Mouse (Mus musculus): ENCODE measurements around the gene Eif2b5.
"Not testable (repeated sequence)": the region's sequence is repeated elsewhere in the genome, so short reads cannot be mapped to it uniquely, and the experiment has no call there.

The Eif2b5 gene

GRCm38 (mm10) chr16:20488751-20489150, 9.9 kb upstream of the Eif2b5 start:
- not testable (repeated sequence) for DNase-seq (ENCODE audit: inconsistent age in 2 of 2, low spot score in 1 of 2)

DNA sequence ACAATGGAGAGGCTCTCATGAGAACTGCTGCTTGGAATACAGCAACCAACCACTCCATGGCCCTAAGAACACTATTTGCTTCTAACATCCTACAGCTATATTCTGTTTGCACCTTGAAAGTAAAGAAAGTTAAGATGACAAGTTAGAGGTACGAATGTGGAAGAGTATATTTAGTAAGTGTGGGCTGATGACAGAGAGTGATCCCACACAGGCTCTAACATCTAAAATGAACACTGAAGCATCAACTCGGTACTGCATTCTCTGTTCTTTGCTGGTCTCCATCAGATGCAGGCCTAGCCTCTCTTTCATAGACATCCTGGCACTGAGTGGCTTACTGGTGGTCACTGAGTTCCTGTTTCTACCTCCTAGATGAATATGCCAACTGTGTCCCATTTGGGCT, 9.4 kb upstream of the Eif2b5 start:
- no peak for DNase-seq (ENCODE audit: inconsistent age in 2 of 2, low spot score in 1 of 2)

DNA sequence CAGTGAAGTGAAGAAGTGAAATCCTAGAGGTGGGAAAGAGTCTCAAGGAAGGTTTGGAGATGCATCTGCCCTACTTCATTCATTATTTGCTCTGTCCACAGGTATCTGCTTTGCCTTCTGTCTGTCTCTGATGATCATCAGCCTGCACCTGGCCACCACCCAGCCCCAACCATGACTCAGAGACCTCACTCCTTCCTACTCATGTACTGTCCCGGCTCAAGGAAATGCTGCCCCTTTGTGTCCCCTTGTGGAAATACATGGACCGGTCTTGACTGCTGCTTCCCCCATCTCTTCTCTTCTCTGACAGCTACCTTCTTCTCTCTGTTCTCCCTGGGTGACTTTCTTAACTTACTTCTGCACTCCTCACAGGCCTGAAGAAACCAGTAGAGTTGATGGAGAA, 8.0 kb upstream of the Eif2b5 start:
- DNase-seq (ENCODE audit: inconsistent age in 2 of 2, low spot score in 1 of 2), result peak; percentile 31 to 51

DNA sequence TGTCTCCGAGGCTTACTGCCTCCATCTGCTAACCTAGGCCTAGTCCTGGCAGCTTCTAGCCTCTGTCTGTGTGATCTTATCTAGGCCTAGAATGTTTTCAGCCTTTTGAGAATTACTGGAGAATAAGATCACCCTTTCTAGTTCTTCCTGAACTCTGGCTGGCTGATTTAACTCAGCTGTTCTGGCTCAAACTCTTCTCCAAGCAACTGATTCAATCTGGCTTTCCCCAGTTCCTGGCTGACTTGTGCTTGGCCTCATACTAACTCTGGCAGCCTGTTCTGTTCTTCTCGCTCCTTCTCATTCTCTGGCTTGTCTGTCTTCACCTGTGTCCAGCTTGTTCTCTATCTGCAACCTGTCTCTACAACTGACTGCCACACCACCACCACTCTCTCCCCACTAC, 7.3 kb upstream of the Eif2b5 start:
- no peak for DNase-seq (ENCODE audit: inconsistent age in 2 of 2, low spot score in 1 of 2)

- no peak for DNase-seq (ENCODE audit: inconsistent age in 2 of 2, low spot score in 1 of 2)
Observed at GRCm38 (mm10) chr16:20493452-20493851, 5.2 kb upstream of the Eif2b5 start.

DNA sequence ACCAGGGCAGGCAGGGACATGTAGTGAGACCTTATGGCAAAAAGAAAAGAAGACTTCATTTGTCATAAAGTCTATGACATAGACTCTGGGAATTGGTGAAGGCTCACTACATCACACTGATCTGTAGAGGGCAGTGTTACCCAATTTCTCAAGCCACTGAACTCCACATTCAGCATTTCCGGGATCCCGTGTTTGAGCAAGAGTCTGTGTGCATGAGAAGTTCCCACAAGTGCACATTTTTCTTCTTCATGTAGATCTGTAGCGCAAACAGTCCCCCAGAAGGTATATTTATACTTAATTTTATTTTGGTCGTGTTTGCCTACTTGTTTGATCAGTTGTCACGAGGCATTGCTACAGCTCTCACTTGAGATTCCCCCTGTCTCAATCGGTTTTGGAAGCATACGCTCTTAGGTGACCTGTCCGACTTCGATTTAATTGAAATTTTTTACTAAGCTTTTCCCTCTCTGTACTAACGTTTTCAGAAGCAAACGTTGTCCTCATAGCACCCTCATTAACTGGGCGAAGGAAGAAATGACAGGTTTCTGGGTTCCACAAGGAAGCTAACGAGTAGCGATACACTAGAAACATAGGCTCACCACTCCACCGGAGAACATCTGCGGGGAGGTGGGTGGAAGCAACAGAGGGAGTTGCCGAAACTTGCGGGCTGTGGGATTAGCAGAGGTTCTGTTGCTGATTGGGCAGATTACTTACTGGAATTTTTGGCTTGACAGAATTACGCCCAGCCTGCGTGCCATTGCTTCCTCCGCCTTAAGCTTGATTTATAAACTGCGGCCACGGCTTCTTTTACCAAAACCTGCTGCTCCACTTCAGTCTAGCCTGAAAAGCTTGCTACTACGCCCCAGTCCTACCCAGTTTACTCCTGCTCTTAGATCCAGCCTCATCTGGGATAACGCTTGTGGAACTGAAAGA, 1.7 kb upstream of the Eif2b5 start:
- DNase-seq (ENCODE audit: inconsistent age in 2 of 2, low spot score in 1 of 2), result peak; percentile 60 to 90

GRCm38 (mm10) chr16:20497980-20498676, 489 bp upstream of the Eif2b5 start:
- DNase-seq (ENCODE audit: inconsistent age in 2 of 2, low spot score in 1 of 2), result peak in 1 of 2 experiments; percentile 29

GRCm38 (mm10) chr16:20506000-20506399, 7.4 kb downstream of the Eif2b5 start:
- no peak for DNase-seq (ENCODE audit: inconsistent age in 2 of 2, low spot score in 1 of 2)

DNA sequence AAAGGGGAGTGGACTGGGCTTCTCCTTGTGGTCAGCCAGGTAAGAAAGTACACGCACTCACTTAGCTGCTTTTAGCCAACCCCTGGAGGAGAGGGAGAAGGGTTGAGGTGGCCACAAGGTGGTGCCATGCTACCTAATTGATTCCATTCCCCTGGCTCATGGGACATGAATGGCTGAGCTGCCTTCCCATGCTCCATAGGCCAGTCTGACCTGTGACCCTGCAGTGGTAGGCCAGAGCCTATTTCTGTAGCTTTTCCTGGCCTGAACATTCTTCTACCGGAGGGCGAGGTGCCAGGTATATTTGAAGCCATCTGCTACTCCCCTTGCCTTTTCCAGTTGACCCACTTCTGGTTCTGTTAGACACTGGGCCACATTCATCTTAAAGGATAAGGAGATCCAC, 10.7 kb downstream of the Eif2b5 start:
- DNase-seq (ENCODE audit: inconsistent age in 2 of 2, low spot score in 1 of 2), result peak; percentile 44 to 76

- no peak for DNase-seq (ENCODE audit: inconsistent age in 2 of 2, low spot score in 1 of 2)
Observed at GRCm38 (mm10) chr16:20511277-20511847, 12.7 kb downstream of the Eif2b5 start.

DNA sequence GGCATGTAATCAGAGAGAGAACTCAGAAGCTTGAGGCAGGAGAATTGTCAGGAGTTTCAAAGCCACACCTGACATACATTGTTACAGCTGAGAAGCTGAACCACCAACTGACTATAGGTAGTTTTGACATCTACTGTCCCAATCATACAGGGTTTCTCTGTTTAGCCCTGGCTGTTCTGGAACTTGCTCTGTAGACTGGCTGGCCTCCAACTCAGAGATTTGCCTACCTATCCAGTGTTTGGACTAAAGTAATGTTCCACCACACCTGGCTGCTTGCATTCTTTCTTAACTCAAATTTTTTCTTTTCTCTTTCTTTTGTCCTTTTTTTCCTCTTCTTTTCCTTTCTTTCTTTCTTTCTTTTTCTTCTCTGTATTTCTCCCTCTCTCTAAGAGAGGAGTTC, 17.4 kb downstream of the Eif2b5 start:
- DNase-seq (ENCODE audit: inconsistent age in 2 of 2, low spot score in 1 of 2), result no peak

DNA sequence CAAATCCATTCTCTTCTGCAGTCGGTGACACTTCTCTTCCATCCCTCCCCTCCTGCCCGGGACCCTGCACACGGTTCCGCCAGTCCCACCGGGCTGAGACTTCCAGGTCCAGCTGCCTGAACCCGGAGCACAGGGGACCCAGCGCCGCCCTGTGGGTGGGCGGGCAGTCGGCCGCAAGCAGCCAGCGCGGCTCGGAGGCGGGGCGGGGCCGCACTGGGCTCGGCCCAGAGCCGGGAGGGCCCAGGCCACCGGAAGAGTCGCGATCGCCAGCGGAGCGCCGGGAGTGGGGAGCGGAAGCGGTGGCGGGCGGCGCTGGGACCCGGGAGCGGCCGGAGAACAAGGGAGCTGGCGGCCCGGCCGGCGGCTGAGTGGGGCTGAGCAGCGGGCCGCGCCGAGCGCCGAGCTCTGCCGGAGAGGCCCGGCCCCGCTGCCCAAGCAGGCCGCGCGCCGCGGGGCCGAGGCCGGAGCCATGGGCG, 18.1 kb downstream of the Eif2b5 start, which contains the start of gene Dvl3:
Gene Dvl3 (plus strand): TSS at position 257 of the 476 bp plus-strand sequence.
- peak; percentile 96 to 97 for DNase-seq (ENCODE audit: inconsistent age in 2 of 2, low spot score in 1 of 2)

GRCm38 (mm10) chr16:20517216-20517615, 18.6 kb downstream of the Eif2b5 start:
- DNase-seq (ENCODE audit: inconsistent age in 2 of 2, low spot score in 1 of 2), result no peak

- peak in 1 of 2 experiments; percentile 78 for DNase-seq (ENCODE audit: inconsistent age in 2 of 2, low spot score in 1 of 2)
Observed at GRCm38 (mm10) chr16:20517701-20518374, 19.2 kb downstream of the Eif2b5 start.

DNA sequence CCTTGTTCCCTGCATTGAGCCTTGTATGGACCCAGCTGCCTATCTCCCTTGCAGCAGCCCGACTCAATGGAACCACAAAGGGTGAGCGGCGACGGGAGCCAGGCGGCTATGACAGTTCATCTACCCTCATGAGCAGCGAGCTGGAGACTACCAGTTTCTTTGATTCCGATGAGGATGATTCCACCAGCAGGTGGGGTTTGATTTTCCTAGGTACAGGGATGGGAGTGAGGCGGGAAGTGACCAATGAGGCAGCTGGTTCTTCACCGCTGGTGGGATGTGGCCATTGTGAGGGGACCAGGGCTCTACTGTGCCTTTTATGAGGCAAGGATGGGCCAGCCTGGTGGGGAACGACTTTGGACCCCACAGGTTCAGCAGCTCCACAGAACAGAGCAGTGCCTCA, 25.3 kb downstream of the Eif2b5 start:
- DNase-seq (ENCODE audit: inconsistent age in 2 of 2, low spot score in 1 of 2), result no peak

DNA sequence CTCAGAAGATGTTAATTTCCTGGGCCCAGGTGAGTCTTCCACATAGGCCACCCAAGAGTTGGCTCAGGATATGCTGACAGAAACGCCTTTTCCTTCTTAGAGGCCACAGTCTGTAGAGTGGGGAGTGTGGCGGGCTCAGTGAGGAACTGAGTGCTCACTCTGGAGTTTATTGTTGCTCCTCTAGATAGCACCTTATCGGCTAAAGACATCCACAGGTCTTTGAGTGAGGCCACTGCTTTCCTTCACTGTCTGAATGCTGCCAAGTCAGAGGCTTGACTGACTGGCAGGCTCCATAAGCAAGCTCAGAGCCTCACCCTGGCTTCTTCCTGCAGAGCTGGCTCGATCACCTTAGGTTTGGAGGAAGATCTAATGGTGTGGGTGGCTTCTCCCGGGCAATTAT, 30.2 kb downstream of the Eif2b5 start:
- DNase-seq (ENCODE audit: inconsistent age in 2 of 2, low spot score in 1 of 2), result no peak

GRCm38 (mm10) chr16:20529375-20529774, 30.8 kb downstream of the Eif2b5 start:
- DNase-seq (ENCODE audit: inconsistent age in 2 of 2, low spot score in 1 of 2), result no peak

DNA sequence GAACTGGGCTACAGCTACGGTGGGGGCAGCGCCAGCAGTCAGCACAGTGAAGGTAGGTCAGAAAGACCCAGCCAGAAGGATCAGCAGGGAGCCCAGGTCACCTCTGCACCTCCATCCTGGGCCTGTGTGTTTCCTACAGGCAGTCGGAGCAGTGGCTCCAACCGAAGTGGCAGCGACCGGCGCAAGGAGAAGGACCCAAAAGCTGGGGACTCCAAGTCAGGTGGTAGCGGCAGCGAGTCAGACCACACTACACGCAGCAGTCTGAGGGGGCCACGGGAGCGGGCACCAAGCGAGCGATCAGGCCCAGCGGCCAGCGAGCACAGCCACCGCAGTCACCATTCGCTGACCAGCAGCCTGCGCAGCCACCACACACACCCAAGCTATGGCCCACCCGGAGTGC, 32.3 kb downstream of the Eif2b5 start:
- no peak for DNase-seq (ENCODE audit: inconsistent age in 2 of 2, low spot score in 1 of 2)

DNA sequence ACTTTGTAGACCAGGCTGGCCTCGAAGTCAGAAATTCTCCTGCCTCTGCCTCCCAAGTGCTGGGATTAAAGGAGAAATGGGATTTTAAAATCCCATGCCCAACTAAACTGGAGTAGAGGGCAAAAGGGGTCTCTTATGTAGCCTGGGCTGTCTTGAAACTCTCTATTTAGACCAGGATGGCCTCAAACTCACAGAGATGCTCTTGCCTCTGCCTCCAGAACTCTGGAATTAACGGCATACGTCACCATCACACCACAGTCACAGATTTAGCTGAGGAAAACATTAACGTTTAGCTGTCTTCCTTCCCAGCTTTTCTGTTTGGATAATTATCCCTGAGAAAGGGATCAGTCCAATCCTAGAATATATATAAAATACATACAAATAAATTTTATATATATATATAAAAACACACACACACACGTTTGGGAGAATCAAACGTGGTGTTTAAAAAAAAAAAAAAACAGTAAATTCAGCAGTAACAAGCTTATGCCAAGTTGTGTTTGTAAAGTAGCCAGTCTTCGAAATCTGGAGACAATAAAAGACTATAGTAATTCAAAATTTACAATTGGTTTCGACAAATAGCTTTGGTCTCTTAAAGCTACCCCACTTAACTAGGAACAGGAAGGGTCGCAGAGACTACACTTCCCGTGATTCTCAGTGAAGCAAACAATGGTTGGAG, 36.1 kb downstream of the Eif2b5 start:
- DNase-seq (ENCODE audit: inconsistent age in 2 of 2, low spot score in 1 of 2), result peak in 1 of 2 experiments; percentile 57

GRCm38 (mm10) chr16:20535296-20536080, 36.9 kb downstream of the Eif2b5 start, which contains the start of gene Ap2m1:
Ap2m1 (plus strand) TSS chr16:20535478.
- peak; percentile 94 to 97 for DNase-seq (ENCODE audit: inconsistent age in 2 of 2, low spot score in 1 of 2)
